Mouse (Mus musculus) kidney, embryonic 14.5 days (tissue): Measurements from ENCODE around the gene Gzmm. TPM values are rescaled to one million over a fixed set of nuclear protein-coding genes. Genes with fewer than 3 reads are reported as not detected.

ENCODE experiments used
- ATAC-seq: fragments of 200-750 bp; cut with Nextera tagmentation; 2 replicates; pipeline ENCODE4 v1.8.0; 2017; ENCODE audit warnings: moderate number of reproducible peaks, mild to moderate bottlenecking, moderate TSS enrichment, moderate library complexity; ENCODE audit not compliant: low FRiP score, low TSS enrichment
- H3K27ac ChIP-seq: fragments of 300-500 bp; sonication (generic); 2 replicates; pipeline ENCODE4 v1.5.1; 2014; ENCODE audit warnings: low read depth, mild to moderate bottlenecking, low read length, moderate library complexity, mixed read lengths
- H3K27me3 ChIP-seq: fragments of 300-500 bp; sonication (generic); 2 replicates; pipeline ENCODE4 v1.6.1; 2014; ENCODE audit warnings: mild to moderate bottlenecking, low read length; ENCODE audit not compliant: control insufficient read depth, insufficient read depth
- H3K36me3 ChIP-seq: fragments of 300-500 bp; sonication (generic); 2 replicates; pipeline ENCODE4 v1.6.1; 2014; ENCODE audit warnings: low read length, mixed read lengths; ENCODE audit not compliant: control insufficient read depth, insufficient read depth
- H3K4me1 ChIP-seq: fragments of 300-500 bp; sonication (generic); 2 replicates; pipeline ENCODE4 v1.6.1; 2014; ENCODE audit warnings: low read length, mixed read lengths; ENCODE audit not compliant: control insufficient read depth, insufficient read depth
- H3K4me2 ChIP-seq: fragments of 300-500 bp; sonication (generic); replicated peaks from 2 replicates; pipeline ENCODE4 v1.6.1; 2014; ENCODE audit warnings: low read depth, mild to moderate bottlenecking, low read length
- H3K4me3 ChIP-seq: fragments of 300-500 bp; sonication (generic); 2 replicates; pipeline ENCODE4 v1.5.1; 2014; ENCODE audit warnings: mild to moderate bottlenecking, low read length
- H3K9ac ChIP-seq: fragments of 300-500 bp; sonication (generic); 2 replicates; pipeline ENCODE4 v1.6.1; 2014; ENCODE audit warnings: low read depth, mild to moderate bottlenecking, low read length, moderate library complexity
- H3K9me3 ChIP-seq: fragments of 300-500 bp; sonication (generic); 2 replicates; pipeline ENCODE4 v1.6.1; 2016; ENCODE audit warnings: low read length; ENCODE audit not compliant: control insufficient read depth
- WGBS: fragments of 180-500 bp; shearing (Covaris S2); extraction: QIAGEN DNeasy Blood & Tissue Kit; methylation state at CpG from one replicate; pipeline ENCODE4 v1.1.7; 2014; 5-methylcytosine and 5-hydroxymethylcytosine counted together
- polyA plus RNA-seq: library from polyadenylated mRNA; unstranded; fragments of >200 nt; fragmentation: Nextera tagmentation; extraction: Ambion mirVana; gene quantifications from 2 replicates; pipeline ENCODE4 v1.2.1, GENCODE M21; 2014

Gene Gzmm
- polyA plus RNA-seq, 1 experiment from 2014 or later: 0.61 TPM

- Histone ChIP-seq H3K4me2 (no peak overlapping the region), H3K9ac (no peak overlapping the region), H3K27me3 (no peaks in the 10 kb centered on the region), H3K9me3 (no peaks in the 10 kb centered on the region), H3K4me1 (peaks cover 25% of the 10 kb centered on the region), H3K27ac (no peak overlapping the region), H3K36me3 (peaks cover 15% of the 10 kb centered on the region; the same call in 1 of the 2 replicates), H3K4me3 (no peak overlapping the region)
- 85% methylated on average over 3 of the region's 3 CpGs for WGBS
- ATAC-seq: no peak
Measured at GRCm38 (mm10) chr10:79673054-79673453, 15.8 kb upstream of the Gzmm start.

GRCm38 (mm10) chr10:79675346-79676035, 13.3 kb upstream of the Gzmm start:
- H3K27ac ChIP-seq: no peak overlapping the region
- no peak overlapping the region for H3K4me3 ChIP-seq
- H3K27me3 ChIP-seq: no peaks in the 10 kb centered on the region
- WGBS: 65% methylated on average over 42 of the region's 44 CpGs
- H3K9me3 ChIP-seq: no peaks in the 10 kb centered on the region
- no peak for ATAC-seq
- H3K4me2 ChIP-seq: no peak overlapping the region
- H3K4me1 ChIP-seq: peaks cover 20% of the 10 kb centered on the region
- no peak overlapping the region for H3K9ac ChIP-seq
- peaks cover 15% of the 10 kb centered on the region; the same call in 1 of the 2 replicates for H3K36me3 ChIP-seq

- peak overlapping the region; percentile 86 for H3K4me3 ChIP-seq
- H3K9me3 ChIP-seq: no peaks in the 10 kb centered on the region
- H3K4me2 ChIP-seq: peak overlapping the region; percentile 64
- H3K27ac ChIP-seq: peak overlapping the region; percentile 57
- H3K27me3 ChIP-seq: no peaks in the 10 kb centered on the region
- ATAC-seq: peak; percentile 36
- peak overlapping the region; percentile 83; the same call in 1 of the 2 replicates for H3K9ac ChIP-seq
- H3K4me1 ChIP-seq: peaks cover 24% of the 10 kb centered on the region
- WGBS: 23% methylated on average over 11 of the region's 11 CpGs
- peaks cover 23% of the 10 kb centered on the region for H3K36me3 ChIP-seq
Measured at GRCm38 (mm10) chr10:79680606-79681495, 8.0 kb upstream of the Gzmm start.

GRCm38 (mm10) chr10:79681591-79682245, 7.1 kb upstream of the Gzmm start, which contains the start of gene Cdc34:
Gene Cdc34, plus strand, starts transcription at chr10:79682195.
- peaks cover 24% of the 10 kb centered on the region for H3K4me1 ChIP-seq
- peak within 1 kb of the TSS; percentile 83 for H3K9ac ChIP-seq
- H3K4me2 ChIP-seq: peak within 1 kb of the TSS; percentile 78
- no peaks in the 10 kb centered on the region for H3K9me3 ChIP-seq
- H3K27me3 ChIP-seq: no peaks in the 10 kb centered on the region
- peaks cover 29% of the 10 kb centered on the region for H3K36me3 ChIP-seq
- peak; percentile 94 for ATAC-seq
- peak within 1 kb of the TSS; percentile 86 for H3K4me3 ChIP-seq
- WGBS: under 1% methylated on average over 83 of the region's 84 CpGs
- H3K27ac ChIP-seq: peak within 1 kb of the TSS; percentile 76

- H3K36me3 ChIP-seq: peaks cover 37% of the 10 kb centered on the region
- WGBS: 0% methylated on average over 9 of the region's 10 CpGs
- H3K9me3 ChIP-seq: no peaks in the 10 kb centered on the region
- H3K4me1 ChIP-seq: peaks cover 24% of the 10 kb centered on the region
- peak overlapping the region; percentile 83 for H3K9ac ChIP-seq
- H3K27ac ChIP-seq: peak overlapping the region; percentile 76
- peak overlapping the region; percentile 78 for H3K4me2 ChIP-seq
- peak overlapping the region; percentile 86 for H3K4me3 ChIP-seq
- H3K27me3 ChIP-seq: no peaks in the 10 kb centered on the region
- peak; percentile 4; the same call in 1 of the 2 replicates for ATAC-seq
Measured at GRCm38 (mm10) chr10:79682551-79682915, 6.3 kb upstream of the Gzmm start.

- Histone ChIP-seq H3K4me1 (peaks cover 24% of the 10 kb centered on the region), H3K27me3 (no peaks in the 10 kb centered on the region), H3K27ac (peak overlapping the region; percentile 76), H3K9me3 (no peaks in the 10 kb centered on the region), H3K36me3 (peaks cover 42% of the 10 kb centered on the region), H3K4me3 (peak overlapping the region; percentile 86), H3K4me2 (peak overlapping the region; percentile 78), H3K9ac (peak overlapping the region; percentile 83)
- 5% methylated on average over 10 of the region's 10 CpGs for WGBS
- ATAC-seq: no peak
Measured at GRCm38 (mm10) chr10:79682916-79683582, 5.8 kb upstream of the Gzmm start.

GRCm38 (mm10) chr10:79683726-79684640, 4.8 kb upstream of the Gzmm start:
- no peak for ATAC-seq
- Histone ChIP-seq H3K9me3 (no peaks in the 10 kb centered on the region), H3K27me3 (no peaks in the 10 kb centered on the region), H3K27ac (no peak overlapping the region), H3K4me2 (peak overlapping the region; percentile 78), H3K36me3 (peaks cover 51% of the 10 kb centered on the region), H3K9ac (peak overlapping the region; percentile 83; the same call in 1 of the 2 replicates), H3K4me3 (peak overlapping the region; percentile 86), H3K4me1 (peaks cover 24% of the 10 kb centered on the region)
- WGBS: 84% methylated on average over 6 of the region's 6 CpGs
